Mouse (Mus musculus): Measurements from ENCODE around the gene Lztfl1.
"Not testable (repeated sequence)": the region's sequence is repeated elsewhere in the genome, so short reads cannot be mapped to it uniquely, and the experiment has no call there.

Lztfl1 gene

DNA sequence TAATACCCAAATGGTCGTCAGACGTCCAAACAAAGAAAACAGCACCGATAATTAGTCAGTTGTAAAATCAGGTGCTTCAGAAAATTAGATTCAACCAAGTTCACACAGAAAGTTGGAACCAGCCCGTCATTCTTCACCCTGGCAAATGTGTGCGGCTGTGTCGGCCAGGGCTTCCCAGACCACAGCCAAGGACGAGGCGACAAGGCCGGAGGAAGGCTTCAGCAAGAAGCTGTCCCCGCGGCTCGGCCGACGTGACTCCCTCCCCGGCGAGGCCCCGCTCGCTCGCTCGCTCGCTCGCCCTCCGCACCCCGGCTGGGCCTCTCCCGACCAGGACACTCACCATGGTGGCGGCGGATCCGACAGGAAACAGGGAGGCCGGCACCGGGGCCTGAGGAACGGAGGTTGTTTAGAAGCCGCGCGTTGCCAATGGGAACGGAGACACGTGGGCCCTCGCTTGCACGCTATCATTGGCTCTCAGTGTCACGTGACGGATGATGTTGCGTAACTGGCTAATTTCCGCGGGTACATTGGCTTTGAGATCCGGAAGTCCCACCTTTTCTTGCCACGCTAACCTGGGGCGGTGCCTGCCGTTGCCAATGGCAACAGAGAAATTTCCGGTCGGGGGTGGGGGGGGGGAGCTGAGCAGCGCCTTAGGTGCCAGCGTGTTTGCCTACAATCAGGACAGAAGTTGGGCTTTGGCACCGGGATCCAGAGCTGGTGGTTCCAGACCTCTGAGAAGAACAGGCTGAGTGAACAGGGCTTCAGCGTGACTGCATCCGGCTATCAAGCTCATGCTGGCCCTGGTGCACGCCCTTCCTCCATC is at the start of gene Lztfl1:
Lztfl1 (minus strand) TSS at position 512 of the 823 bp plus-strand sequence.
- peak; percentile 98 for DNase-seq

DNA sequence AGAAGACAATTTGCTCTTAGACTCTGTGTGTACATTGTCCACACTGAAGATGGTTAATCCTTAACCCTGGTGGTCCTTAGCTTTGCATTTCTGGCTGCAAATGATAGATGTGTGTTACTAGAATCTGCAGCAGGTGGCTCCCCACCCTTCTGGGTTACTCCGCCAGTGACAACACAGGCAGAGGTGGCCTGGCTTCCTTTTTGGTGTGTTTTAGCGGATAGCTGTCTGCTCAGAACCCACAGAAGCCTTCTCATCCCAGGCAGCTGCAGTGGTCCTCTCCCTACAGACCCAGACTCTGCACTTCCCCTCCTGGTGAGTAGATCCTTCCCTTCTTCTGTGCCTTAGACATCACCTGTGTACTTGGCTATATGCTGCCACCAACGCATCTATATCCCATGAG is 49.5 kb upstream of the Lztfl1 start:
- no peak for DNase-seq

DNA sequence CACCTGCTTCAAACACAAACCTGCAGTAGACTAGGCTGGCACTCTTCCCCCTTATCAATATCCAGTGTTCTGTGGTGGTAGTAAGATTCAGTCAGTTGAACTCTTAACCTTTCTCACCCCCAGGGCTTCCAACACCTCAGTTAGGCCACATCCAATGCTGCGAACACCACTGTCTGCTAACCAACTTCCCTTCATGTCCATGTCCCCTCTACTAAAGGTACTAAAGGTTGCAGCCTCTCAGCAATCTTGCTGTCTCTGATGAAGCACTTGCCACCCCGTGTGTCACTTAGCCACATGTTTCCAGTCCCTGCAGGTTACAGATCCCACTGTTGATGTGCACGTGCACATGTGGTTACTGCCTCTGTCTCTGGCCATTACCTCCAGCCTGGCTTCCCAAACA is 46.3 kb upstream of the Lztfl1 start:
- no peak for DNase-seq

DNA sequence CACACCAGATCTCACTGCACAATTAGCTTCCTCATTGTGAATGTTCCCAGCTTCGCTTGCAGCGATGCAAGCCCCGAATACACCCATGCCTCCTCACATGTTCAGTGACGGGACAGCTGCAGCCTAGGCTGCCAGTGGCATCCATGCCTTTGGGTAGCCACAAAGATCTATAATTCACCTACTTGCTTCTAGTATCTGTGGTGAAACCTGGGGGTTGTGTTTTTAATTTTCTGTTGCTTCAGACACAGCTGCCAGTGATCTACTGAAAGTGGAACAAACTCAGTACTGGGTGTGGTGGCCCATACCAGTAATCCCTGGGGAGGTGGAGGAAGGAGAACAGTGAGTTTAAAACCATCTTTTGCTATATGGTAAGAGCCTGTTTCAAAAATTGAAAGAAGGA is 45.4 kb upstream of the Lztfl1 start:
- no peak for DNase-seq

DNA sequence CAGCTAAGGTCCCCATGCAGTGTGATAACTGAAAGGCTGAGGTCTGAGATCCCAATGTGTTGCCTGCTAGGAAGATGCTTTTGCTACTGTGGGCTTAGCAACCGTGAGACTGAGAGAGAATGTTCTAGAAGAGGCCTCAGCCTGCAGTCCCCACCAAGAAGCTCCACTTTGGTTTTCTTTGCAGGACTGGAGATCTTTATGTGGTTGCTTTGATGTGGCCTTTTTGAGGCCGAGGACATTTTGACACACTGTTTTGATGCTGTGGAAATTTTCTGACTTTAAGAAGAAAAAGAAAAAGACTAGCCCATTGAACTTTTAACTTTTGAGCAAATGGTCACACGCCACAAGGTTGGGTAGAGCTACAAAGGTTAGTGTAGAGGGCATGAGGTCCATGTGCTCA is 43.3 kb upstream of the Lztfl1 start:
- no peak for DNase-seq

DNA sequence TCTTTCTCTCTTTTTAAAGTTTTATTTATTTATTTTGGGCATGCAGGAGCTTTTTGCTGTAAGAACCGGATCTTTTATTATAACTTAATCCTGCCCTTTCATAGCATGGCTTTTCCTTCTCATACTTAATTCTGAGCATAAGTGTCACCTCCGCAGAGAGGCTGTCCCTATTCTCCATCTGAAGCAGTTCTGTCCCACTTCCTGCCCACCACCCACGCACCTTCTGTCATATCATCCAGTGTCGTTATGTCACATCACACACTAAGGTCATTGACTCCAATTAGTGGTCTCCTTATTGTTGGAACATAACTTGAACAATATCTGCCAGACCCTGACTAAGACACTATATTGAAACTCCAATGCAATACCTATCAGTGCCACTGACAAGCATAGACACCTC is 41.1 kb upstream of the Lztfl1 start:
- no peak for DNase-seq

DNA sequence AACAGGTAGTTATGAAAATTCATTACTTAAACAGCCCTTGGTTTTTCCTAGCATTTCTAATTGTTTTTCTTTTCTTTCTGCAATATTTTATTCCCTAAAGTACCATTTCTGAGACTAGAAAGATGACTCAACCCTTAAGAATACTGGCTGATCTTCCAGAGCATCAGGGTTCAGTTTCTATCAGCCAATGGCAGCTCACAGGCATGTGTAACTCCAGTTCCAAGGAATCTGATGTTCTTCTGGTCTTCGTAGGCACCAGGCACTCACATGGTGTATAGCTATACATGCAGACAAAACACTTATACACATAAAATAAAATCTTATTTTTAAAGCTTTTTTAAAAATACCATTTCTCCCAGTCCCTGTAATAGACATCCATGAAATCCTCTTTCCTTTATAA is 40.7 kb upstream of the Lztfl1 start:
- no peak for DNase-seq

DNA sequence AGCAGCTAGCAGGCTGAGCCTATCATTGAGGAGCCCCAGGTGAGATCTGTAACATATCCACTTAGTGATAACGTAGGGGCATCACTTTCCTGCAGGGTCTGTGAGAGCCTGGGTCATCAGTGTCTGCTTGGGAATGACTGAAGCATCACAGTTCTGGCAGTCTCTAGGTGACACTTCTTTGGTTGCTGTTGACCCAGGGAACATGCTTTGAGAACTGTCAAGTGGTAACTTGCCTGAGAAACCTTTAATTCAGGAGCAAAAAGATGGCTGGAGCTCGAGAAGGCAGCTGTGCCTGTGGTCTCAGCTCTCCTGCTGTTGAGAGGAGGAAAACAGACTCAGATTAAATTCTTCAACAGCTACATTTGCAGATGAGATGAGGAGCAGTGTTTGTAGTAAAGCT is 39.8 kb upstream of the Lztfl1 start:
- DNase-seq: no peak

DNA sequence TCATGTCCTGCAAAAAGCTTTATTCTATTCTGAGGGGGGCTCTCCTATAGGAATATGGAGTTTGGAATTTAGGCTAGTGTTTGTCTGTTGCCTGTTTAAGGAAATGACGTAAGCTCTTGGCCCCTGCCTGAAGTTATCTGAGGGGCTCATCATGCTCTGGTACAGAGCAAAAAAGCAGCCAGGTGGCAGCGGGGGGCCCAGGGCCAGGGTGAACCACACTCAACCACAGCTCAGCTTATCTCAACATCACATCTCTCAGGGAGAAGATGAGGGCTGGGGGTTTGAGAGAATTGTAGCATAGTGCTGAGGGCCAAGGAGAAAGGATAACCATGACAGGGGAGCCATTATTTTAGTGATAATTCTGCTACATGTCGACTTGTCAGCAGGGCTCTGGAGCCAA is 39.3 kb upstream of the Lztfl1 start:
- DNase-seq: no peak

DNA sequence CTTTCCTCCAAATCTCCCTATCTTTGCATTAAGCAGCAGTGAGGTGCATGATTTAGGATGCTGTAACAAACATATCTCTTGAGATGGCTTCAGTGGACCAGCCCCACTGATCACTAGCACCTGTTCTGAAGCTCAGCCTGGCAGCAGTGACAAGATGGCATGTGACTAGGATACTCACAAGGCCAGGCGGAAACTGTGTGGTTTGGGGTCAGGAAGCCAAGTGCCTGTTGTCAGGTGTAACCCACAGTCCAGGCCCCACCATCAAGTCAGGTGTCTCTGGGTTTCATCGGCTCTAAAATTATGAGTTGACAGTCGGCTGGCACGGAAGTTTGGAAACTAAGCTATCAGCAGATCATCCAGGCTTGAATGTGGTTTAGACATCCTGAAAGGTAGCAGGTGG is 36.8 kb upstream of the Lztfl1 start:
- no peak for DNase-seq

DNA sequence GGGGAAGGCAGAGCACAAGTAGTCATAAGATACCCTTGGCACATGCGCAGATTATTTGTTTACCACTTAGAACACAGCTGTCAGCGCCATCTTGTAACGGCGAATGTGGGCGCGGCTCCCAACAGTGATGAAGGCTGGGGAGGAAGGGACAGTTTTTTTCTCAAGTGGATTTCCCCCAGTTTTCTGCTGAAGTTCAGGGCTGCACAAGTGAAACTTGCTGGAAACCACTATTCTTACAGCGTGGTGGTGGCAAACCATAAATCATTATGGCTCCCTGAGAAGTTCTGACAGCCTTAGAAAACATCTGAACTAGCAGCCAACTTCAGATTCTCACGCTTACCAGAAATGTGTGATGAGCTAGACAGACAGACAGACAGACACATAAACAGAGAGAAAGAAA is 32.2 kb upstream of the Lztfl1 start:
- not testable (repeated sequence) for DNase-seq

DNA sequence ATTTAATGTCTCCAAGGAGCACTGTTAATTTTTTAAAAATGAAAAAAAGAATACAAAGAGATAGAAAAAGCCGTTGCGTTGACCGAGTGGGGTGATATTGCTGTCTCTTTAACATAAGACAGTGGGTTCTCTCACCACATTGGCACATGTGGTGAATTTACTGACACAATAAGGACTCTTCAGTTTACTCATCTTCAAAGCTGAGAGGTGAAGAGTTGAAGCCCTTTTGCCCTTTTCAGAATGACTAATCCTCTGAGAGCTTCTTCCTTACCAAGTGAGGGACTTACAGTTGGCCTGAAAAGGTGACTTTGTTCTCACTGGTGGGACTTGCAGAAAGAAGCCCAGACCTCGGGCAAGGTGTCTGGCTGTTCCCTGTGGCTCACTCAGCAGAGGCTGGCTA is 23.3 kb upstream of the Lztfl1 start:
- no peak for DNase-seq

DNA sequence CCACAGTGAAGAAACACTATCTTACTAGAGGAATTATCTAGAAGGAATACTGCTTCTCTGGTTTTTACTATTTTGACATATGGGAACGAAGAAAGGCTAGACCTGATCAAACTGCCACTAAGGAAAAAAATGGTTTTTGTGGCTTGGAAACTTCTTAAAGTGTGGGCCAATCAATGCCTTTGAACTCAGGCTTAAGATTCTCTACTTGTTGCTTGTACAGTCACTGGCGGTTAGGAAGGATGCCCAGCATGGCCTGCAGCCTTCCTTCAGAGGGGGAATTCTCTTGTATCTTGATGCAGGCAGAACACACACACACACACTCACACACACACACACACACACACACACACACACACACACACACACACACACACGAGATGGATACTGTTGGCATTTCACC is 16.6 kb upstream of the Lztfl1 start:
- DNase-seq: no peak

DNA sequence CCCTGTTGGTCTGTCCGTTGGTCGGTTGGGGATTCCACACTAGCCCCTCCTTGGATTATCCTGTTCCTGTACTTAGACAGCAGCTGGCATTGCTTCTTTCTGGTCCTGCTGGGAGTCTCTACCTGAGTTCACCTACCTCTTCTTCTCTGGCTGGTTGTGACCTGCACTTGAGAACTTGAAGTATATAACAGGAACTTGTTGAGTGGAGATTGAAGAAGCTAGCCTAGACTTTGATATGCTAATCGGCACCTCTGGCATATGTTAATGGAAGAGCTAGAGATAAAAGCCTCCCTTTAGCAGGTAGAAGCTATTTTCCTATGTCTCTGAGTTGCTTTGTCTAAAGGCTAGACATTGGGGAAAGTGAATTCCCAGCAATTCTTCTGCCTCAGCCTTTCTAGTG is 13.8 kb upstream of the Lztfl1 start:
- DNase-seq: no peak

DNA sequence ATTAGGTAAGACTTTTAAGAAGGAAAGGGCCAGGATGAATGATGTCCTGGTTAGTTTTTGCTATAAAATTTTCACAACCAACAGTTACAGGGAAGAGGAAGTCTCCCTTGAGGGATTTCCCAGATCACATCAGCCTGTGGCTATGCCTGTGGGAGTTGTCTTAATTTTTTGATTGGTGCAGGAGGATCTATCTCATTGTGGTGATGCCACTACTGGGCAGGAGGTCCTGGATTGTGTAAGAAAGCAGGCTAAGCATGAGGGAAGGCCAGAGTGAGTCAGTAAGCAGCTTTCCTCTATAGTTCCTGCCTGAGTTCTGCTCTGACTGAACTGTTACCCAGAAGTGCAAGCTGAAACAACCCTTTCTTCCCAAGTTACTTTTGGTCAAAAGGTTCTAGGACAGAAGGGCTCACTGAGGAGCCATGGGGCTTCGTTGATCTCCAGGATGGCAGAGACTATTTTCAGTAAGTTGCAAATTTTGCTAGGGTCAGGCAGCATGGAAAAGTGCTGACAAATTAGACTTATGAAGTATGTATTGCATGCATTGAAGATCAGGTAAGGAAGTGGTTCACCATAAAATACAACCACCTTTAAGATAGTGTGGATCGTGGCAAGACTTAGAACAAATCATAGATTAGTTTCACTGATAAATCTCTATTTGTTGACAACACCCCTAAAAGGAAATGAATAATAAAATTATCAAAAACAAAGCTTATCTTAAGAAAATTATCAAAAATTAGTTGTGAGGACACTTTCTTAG is 5.4 kb upstream of the Lztfl1 start:
- DNase-seq: no peak

DNA sequence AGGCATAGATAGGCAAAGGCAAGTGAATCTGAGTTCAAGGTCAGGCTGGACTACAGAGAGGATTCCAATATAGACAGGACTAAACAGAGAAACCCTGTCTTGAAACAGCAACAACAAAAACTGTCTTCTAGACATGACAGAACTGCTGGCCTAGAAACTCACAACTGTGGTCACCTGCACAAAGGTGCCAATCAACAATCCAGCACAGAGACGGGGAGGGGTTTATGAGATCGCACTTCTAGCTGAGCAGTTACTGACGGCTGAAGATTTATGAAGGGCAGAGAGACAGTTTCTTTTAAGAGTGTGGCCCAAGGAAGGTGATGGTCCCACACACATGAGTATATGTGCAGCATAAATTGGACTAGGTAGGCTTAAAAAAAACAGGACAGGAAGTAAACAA is 1.2 kb downstream of the Lztfl1 start:
- DNase-seq: no peak

DNA sequence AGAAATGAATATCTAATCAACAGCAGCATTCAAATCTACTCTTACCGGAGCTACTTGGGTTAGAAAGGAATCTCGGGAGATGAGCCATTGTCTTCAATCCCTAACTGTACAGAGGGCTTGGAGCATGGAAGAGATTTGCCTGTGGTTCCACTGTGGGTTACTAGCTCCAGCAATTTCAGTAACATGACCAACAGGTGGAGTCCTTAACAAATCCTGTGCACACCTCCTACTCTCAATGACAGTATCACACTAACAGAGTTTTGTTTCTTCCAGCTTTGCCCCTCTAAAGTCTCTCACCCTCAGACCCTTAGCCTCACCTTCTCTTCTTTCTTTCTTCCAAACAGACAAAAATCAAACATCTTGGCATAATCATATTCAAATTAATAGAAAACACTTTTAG is 4.4 kb downstream of the Lztfl1 start:
- no peak for DNase-seq

DNA sequence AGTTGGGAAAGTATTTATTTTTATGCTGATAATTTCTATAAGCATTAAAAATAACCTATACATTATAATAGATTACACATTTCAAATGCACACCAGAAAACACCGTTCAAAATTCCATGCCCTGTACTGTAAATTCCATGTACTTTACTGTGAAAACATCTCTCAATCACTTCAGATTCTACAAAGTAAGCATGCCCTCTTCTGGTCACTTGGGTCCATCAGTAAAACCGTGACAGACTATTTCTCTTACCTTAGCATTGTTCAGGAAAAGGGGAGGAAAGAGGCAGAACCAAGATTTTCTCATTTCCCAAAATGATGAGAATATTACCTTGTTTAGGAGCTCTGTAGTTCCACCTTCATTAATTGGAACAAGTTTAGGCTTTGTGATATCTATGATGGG is 8.3 kb downstream of the Lztfl1 start:
- no peak for DNase-seq

DNA sequence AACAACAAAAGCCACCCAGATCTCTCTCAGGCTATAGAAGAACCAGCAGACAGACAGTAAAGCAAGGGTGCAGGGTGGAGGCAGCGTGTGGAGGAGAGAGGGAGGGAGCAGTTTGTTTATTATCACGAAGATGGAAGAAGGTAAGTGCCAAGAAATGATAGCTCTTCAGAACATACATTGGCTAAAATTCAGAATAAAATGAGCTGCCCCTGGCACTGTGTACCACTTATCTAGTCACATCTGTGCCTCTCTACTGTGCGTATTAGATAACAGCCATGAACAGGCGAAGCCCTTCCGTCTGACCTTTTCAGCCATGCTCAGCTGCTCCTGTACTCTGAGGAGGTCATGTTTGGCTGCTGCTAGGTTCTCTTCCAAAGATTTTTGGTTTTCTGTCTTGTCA is 15.7 kb downstream of the Lztfl1 start:
- no peak for DNase-seq

DNA sequence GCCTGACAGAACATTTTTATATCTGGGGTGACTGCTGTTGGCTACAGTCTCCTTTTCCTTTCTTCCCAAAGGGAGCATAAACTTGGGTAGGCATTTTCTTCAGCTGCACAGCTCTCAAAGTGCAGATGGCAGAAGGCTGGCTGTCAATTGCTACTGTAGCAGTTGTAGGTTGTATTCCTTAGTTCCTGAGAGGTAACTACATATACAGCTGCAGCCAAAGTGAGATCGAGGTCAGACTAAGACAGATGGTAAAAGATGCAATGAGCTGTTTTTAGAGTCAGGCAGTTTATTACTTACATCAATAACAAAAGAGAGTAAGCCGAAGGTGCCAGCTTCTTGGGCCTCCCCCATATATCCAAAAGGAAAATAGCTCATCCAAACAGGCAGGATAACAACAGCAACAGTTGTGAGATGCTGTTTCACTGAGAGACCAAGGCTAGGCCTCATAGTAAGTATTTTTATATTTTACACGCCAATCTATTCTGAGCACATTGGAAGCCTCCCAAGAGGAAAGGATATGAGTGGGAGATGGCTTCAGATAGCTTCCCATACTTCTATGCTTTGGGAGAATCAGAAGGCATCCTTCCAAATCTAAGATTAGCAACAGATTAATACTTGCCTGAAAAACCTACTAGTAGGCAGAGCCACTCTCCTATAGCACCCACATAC is 21.7 kb downstream of the Lztfl1 start:
- peak; percentile 43 for DNase-seq

DNA sequence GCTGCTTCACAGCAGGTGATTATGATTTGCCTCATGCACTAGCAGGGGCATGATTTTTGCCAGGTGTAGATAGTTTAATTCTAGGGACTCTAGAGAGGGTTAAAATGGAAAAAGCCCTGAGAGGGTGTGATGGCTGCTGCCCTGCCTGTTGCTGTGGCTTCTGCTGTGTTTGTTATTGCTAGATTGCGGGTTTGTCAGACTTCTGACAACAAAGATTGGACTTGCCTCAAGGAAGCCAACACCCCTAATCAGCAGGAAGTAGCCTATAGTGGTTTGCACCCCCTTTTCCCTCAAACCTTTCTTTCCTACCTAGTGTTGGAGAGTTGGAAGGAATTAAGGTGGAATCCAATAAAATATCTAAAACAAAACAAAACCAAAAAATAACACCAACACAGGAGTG is 29.3 kb downstream of the Lztfl1 start:
- DNase-seq: no peak

DNA sequence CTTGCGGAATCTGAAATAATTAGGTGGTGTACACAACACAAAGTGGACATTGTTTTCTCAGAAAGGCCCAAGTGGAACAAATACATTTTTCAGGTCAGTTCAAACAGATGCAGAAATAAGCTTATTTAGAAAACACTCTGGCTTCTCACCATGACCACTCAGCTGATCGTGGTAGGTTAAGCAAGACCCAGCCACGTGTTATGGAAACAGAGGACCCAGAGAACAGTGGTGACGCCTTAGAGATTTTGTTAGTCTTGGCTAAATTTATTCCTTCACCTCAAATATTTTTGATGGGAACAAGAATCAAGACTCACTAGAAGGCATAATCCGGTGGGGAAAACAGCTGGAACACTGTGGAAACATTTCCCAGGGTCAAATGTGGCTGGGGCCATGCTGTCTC is 31.3 kb downstream of the Lztfl1 start:
- DNase-seq: no peak

DNA sequence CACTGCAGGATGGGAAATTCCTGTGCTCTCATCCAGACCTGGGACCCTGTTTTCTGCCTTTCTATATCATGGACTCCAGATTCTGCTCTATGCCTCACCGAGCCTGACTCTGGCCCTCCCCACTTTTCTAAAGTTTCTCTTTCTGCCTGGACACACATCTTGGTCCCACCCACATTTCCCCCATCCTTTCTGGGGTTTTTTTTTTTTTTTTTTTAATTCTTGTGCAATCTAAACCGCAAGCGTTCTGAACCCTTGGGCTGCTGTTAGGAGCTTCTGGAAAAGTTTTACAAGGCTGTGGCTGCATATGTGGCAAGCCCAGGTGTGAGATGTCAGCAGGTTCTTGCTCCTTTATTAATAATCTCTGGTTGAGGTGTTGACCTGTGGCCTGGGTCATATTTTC is 33.8 kb downstream of the Lztfl1 start:
- no peak for DNase-seq

DNA sequence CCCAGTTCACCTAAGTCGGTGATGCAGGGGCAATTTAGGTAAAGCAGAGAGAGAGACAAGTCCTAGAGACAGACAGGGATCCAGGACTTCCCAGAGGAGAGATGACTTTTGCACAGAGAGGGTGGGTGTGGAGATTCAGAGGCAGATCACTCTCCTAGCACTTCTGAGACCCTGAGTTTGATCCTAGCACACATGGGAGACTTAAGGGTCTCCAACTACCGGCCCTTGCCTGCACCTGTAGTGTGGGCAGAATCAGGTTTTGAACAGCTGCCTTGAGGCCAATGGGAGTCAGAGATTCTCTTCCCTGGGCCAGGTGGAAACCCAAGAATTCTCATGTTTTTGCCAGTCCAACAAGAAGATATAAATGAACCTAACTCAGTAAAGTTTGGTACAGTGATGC is 38.3 kb downstream of the Lztfl1 start:
- no peak for DNase-seq

All from right cerebral cortex, adult 18-20 months (tissue).